Mouse (Mus musculus) inflammation-experienced regulatory T-cells, adult 6 months (primary cell): ENCODE measurements around the gene Gm5108. TPM values are rescaled to one million over a fixed set of nuclear protein-coding genes. Genes with fewer than 3 reads are reported as not detected.

Experiments used
- ATAC-seq: one replicate; pipeline ENCODE4 v1.8.0; 2017
- polyA plus RNA-seq, 3 experiments: library from polyadenylated mRNA; unstranded; fragments of 100-300 nt; shearing (Covaris generic); gene quantifications; one replicate each; pipeline ENCODE4 v1.2.1; 2017

Gm5108 gene
- not detected for polyA plus RNA-seq

DNA sequence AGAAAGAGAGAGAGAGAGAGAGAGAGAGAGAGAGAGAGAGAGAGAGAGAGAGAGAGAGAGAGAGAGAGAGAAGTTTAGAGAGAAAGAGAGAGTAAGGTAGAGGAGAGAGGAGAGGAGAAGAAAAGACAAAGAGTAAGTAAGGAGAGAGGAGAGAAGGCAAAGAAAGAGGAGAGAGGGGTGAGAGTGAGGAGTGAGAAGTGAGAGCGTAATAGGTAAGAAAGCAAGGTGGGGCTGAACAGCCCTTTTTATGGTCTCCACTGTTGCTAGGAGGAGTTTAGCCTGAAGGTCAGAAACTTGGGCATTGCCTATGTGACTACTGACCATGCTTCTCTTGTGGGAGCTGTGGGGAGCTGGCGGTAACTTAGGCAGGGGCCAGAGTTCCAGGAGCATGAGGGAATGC lies at the start of gene Gm5108:
Gene Gm5108 (plus strand): TSS at position 301 of the 400 bp plus-strand sequence.
- no peak for ATAC-seq

DNA sequence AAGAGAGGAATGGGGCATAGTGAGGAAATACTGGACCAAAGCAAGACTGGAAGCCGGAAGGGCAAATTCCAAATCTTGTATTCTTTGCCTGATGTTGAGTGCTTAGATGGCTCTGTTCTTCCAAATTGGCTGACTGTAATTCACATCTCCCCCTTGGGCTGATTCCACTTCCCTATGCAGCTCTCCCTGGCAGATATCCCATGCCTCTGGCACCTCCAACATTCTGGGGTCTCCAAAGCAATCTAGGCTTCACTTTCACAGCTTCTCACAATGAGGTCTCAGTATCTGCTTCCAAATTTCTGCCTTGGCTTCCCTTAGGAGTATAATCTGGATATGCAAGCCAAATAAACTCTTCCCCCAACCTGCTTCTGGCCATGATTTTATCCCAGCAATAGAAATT lies 42.5 kb upstream of the Gm5108 start:
- no peak for ATAC-seq

DNA sequence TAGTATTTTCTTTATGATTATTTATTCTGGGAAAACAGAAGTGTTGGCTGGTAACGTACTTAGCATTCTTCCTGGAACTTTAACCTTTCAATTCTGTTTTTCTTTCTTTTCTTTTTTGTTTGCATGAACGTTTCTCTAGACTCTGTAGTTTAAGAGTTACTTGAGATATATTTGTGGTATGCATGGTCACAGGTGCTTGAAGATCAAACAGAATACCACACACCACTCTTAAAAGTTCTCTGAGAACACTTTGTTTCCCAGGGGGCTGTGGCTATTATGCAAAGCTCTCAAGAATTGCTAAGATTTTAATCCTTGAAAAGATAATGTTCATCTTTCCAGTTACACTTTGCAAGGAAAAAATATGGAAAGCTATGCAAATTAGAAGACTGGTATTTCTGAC lies 36.9 kb upstream of the Gm5108 start:
- ATAC-seq: no peak

DNA sequence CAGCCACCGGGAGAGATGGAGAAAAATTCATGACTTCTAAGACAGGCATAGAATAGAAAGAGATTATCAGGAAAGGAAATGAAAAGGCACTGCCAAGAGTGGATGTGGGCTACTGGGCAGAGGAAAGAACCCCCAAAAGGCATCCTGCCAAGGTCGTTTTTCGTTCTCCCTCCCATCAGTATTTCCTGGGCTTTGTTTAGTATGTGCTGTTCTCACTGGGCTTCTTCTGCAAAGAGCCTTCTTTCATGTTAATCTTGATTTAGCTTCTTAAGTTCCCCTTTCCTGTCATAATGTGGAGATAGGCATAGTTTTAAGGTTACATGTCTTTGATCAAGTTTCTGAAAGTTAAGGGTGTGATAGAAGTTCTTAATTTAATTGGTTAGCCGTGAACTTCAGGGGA lies 10.9 kb upstream of the Gm5108 start:
- no peak for ATAC-seq

DNA sequence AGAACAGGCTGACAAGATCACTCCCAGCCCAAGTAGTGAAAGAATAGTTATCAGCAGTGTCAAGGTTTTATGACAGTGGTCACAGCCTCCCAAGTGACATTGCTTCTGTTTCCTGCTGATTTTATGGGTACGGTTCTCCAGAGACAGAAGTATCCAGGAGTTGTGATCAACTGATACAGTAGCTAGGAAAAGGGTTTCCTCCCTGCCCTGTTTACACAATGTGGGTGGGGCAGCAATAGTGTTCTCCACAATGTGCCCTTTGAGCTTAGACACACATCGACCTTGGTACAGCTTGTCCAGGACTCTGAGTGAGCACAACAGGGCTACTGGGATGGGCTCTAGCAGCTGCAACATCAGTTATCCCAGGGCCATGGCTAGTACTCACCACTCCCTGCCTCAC lies 9.8 kb upstream of the Gm5108 start:
- no peak for ATAC-seq

DNA sequence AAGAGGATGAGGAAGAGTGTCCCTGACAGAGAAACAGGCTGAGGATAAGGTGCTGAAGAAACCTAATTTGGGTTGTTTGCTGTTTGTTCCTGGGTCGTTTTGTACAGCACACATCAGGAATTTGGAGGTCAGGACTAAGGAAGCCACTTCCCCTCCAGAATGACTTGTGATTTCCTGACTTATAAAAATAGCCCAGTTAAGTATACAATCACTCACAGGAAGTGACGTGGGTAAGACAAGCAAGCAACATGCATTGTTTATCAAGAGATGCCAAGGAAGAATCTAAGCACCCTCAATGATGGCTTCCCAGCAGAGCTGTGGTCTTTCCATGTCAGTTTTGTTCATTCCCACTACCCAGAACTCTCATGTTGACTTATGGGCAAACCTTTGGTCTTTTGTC lies 1.7 kb downstream of the Gm5108 start:
- no peak for ATAC-seq

DNA sequence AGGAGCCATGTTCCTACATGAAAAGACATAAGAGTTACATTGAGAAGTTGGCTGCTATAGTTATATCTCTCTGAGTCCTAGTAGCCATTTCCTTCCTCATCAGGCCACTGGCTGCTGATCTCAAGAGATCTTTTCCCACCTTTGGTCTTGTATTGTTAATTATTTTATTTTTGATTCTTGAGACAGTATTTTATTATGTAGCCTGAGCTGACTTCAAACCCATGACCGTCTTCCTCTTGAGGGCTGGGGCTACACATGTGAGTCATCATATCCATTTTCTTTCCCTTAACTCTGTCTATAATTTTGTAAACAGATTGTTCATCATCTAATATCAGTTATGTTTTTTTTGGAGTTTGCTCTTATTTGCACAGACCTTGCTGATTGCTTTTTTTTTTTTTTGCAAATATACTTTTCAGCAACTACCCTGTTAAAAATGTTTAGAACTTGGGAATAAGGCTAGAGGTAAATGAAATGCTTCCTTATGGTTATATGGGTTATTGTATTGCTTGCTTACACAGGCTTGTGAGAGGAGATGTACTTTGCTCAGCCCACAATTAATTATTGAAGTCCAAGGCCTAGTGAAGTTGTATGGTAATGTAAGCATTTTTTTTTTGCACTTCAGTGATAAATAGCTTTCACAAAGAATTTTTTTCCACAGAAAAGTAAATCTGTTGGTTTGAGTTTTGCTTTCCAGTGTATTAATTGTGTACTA lies 2.8 kb downstream of the Gm5108 start:
- ATAC-seq: no peak

DNA sequence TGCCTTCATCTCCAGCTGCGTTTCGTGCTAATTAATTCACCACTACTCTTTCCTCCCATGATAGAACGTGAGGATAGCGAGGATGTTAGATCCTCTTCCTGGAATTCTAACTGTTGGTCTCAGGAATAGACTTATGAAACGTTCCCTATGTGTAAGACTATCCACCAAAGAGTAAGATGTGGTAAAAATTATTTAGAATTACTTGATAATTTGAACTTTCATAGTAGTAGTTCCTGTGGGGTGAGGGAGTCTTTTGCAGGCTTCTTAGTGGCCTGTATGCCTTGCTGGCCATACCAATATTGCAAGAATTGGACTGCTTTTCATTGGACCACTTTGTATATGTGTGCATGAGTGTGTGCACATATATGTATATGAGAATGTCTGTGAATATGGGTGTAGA lies 4.9 kb downstream of the Gm5108 start, which contains the start of gene Gm21905:
Gene Gm21905 (minus strand): TSS at position 101 of the 400 bp plus-strand sequence.
- no peak for ATAC-seq

DNA sequence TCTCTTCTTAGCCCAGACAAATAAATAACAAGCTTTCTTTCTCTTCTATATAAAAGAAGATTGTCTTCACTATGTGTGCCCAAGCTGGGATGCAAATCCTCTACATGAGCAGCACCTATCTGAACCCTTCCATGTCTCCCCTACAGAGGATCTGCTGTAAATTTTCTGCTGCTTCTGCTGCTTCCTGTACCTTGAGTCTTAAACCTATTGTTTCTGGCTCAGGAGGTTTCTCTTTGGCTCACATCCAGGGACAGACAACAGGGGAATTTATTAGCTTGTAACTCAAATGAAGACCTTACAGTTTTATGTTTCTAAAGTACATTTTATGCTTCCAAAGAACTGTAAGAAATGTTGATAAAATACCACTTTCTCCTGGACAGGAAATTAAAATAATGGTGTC lies 5.5 kb downstream of the Gm5108 start:
- no peak for ATAC-seq

DNA sequence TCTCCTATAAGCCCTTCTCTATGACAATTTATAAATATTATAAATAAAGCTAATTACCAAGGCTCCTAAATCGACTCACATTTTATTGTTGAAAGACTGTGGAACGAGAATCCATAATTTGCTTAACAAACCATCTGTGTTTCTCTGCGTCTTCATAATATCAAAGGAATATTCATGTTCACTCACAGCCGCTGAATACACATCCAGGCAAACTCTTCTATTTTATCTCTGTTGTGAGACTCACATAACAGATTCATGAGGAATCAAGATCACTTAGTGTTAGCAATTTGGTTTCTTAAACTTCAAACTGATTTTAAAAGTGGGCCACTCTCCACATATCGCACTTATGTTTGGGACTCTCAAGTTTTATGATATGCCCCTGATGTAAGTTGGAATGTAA lies 6.6 kb downstream of the Gm5108 start:
- ATAC-seq: no peak

DNA sequence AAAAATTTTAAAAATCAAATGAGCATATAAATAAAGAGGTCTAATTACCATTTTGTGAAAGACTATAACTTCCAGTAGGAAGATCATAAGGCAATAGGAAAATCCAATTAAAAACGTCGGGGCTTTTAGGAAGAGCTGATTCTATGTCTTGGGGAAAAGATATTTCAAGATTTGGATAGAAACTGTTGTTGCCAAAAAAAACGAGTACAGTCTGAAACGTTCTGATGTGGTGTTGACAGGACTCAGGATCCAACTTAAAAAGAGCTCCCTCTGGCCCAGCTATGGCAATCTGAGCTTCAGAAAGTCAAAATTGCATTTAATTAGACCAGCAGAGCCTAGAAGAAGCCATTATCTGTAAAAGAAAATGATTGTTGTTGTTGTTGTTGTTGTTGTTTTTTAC lies 12.6 kb downstream of the Gm5108 start:
- no peak for ATAC-seq

DNA sequence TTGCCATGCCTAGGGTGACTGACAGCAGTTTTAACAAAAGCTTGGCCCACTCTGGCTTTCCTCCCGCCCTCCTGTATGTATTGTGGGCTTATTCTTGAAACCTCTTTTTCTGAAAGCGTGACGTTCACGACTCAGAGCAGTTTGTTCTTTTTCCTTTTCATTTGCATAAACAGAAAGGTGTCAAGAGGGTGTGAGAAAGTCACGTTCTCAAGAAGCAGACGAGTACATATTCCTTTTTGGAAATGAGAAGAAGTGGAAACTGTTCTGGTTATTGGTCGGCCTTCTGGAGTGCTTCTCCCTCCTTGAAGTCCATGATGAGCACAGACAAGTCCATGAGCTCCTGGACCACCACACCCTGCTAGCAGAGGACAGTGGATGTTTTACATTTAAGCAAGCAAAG lies 14.0 kb downstream of the Gm5108 start:
- no peak for ATAC-seq

DNA sequence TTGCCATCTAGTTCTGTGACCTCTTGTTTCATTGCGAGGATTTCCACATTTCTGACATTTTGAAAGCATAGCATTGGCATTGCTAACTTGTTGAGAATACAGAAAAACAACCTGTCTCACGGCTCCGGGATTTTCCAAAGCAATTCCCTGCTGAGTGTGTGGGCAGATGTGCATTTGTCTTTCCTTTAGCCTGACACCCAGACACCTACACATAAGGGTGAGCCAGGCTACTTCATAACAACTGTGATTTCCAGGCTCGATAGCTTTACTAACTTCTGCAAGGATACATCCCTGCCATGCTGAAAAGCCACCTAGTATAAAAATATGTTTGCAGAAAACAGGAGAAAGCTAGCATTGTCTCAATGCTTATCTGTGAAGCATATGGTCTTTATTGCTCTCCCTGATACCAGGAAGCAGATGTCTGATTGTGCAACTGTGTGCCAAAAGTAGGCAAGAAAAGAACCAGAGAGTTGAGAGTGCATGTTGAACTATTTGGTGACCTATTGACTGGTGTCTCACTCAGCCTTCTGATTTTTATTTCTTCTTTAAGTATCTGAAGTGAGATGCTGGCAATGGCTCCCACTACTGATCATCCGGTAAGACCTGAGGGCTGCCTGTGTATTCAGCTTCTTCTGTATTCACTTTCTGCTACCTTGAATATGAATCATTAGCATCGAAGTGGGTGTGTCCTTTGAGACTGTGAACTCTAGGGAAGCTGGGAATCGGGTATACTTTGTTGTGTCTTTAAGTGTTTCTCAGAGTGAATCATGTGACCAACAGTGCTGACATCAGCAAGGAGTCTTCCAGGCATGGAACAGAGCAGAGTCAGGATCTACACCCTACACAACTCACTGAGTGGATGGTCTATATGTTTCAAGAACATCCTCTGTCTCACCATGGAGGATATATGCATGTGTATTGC lies 20.5 kb downstream of the Gm5108 start:
- no peak for ATAC-seq

DNA sequence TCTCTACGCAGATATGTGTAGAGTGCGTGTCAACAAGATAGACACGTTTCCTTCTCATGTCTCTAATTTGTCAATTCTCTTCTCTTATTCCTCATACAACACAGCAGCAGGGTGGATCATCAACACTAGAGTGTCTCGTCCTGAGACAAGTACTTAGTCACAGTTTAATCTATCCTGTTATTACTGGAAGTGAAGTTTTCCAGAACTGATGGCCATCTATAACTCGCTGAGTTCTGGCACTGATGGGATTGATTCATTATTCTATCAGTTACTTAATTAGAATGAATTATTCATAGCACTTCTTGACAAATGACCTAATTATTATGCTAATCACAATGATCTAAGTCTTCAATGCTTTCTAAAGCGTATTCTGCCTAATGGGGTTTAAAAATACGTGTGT lies 28.1 kb downstream of the Gm5108 start:
- no peak for ATAC-seq

DNA sequence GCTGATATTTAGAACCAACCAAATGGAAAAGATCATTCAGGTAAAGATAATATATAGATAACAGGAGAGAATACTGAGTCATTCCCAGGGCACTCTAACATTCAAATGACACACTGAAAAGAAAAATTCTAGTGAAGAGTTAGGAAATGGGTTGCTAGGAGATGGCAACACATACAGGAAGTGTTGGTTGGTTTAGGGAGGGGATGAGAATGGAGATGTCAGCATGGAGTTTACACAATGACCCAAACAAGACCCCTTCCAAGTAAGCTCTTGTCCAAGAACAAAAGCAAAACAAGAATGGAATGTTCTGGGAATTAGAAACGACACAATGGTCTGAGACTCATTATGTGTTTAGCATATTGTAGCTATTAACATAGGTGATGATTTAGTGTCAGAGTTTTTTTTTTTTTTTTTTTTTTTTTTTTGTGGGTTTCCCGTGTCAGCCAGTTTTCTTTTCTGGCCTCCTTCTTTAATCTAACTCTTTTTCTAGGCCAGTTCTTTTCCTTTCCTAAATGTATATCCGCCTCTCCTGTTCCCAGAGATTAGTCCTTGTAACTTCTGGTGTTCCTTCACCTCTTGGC lies 40.6 kb downstream of the Gm5108 start:
- no peak for ATAC-seq

DNA sequence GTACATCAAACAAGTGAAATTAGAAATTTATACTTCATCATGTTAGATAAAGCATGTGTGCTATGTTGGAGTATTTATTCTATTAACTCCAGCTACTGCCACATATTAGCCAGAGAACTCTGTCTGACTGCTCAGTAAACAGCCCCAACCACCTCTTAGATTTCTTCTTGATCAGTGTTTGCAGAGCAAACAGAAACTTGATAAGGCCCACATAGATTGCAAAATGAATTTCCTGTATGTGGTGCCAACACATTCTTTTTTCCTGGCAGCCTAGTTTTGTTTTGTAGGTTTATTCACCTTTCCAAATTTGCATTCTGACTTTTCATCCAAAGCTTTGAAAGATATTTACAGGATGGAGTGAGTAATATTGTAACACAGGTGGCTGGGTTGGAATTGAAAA lies 49.0 kb downstream of the Gm5108 start:
- no peak for ATAC-seq

DNA sequence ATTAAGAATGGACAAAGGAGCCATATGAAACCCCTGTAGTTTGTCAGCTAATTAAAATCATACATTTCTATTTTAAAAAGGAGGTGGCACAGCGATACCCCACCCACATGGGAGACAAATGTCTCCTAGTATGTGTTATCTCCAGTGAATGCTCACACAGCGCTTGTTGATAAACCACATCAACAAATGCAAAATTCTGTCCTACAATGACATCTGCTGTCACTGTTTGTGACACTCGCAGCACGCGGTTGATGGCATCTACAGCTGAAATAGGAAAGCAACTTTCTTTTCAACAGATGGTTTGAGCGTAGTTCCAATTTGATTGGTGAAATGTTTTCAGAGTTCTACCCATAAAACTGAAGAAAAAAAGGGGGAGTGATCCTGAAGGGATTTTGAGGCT lies 61.1 kb downstream of the Gm5108 start:
- no peak for ATAC-seq

DNA sequence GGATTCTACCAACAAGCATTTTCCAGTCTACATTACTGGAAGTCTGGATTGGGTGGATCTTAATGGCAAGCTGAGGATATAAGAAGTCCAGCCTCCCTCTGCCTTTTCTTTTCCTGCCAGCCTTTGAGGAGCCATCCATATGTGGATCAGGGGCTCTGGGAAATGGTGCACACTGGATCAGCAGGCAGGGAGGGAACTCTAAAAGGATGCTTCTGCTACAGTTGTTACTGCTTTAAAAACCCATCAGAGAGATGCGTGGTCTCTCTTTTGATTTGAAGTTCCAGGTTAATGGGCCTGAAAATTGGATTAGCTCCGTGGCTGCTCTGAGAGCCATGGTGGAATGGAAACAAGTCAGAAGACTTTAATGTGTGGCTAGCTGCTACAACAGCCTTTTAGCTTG lies 62.4 kb downstream of the Gm5108 start:
- ATAC-seq: no peak

DNA sequence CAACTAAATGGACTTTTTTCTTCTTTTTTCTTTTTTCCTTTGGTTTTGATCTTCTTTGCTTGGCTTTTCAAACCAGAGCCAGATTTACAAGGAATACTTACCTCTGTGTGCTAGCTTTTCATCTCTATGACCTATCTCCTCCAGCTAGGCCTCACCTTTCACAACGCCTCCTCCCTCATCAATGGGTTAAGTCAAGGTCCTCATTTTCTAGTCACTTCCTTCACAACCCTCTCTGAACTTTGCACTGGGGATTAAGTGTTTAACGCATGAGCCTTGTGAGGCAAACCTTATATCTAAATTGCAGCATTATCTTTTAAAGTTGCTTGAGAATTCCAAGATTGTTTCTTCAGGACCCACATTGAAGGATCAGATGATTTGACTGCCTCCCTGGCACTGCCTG lies 63.0 kb downstream of the Gm5108 start:
- no peak for ATAC-seq

DNA sequence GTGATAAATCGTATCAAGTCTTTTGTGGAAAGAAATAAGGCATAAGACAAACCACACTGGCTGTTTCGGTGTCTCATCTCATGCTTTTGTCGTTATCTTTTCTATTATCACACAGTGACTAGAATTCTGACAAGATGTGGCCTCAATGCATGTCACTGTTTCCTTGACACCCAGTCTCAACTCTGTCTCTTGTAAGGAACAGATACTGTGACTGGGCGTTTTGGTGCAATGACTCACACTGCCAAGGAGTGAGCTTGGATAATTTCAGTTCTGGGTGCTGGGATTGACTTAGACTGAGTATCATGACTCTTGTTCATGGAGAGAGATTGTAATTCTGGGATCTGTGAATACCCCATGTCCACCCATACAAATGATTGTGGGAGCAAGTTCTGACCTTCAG lies 65.6 kb downstream of the Gm5108 start:
- peak; percentile 28 for ATAC-seq

DNA sequence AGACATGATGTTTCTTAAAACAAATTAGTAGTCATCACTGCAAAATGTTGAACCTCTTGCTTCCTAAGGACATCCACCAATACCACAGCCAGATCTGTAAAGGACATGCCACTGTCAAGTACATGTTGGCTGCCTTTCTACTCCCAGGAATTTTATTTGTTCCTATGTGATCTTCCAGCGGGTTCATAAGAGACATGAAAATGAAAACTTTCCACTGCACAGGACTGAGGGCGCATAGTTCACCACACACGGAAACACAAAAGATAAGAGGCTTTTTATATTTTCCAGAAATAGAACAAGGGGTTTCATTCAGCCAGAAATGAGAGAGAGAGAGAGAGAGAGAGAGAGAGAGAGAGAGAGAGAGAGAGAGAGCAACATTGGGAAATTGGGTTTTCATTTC lies 70.1 kb downstream of the Gm5108 start:
- no peak for ATAC-seq

DNA sequence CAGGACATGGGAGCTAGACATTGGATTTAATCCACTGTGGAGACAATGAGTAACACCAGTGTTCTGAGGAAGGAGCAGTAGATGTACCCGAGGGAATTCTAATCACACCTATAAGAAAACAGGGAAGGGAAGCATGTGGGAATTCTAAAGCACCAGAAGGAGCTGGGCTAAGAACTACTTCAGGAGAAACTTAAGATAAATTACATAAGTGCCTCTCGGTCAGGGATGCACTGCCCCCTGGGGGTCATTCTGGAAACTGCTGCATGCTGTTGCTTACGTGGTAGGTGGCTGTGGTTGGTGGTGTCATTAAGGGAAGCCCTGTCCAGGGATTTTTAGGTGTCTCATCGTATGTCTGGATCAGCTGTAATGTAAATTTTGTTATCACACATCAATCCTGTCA lies 71.1 kb downstream of the Gm5108 start:
- peak; percentile 69 for ATAC-seq

DNA sequence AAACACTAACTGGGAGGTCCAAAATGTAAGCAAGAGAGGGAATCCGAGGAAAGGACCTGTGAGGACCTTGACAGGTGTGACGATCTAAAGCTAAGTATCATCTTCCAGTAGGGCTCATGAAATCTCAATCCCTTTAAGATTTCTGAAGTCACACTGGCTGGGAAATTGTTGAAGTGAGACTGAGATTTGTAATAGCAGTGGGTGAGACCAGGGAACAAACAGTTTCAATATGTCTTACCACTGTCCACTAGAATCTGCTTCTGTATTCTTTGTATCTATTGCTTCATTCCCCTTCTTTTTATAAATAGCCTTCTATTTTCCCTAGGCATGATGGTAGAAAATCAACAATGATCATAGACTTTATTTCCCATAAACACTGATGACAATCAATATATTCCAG lies 79.4 kb downstream of the Gm5108 start:
- ATAC-seq: no peak
